Mouse (Mus musculus) C2C12 (cell line): ENCODE results near the gene Afm.

Experiments
- CEBPB ChIP-seq: IDR thresholded peaks from one replicate; pipeline ENCODE4 v1.6.1; 2011; ENCODE audit warnings: low read depth, mild to moderate bottlenecking, control low read depth, moderate library complexity
- CTCF ChIP-seq: IDR thresholded peaks from one replicate; pipeline ENCODE4 v1.5.1; 2011; ENCODE audit not compliant: control insufficient read depth, insufficient read depth, insufficient read length
- MAX ChIP-seq: IDR thresholded peaks from one replicate; pipeline ENCODE4 v1.6.1; 2011; ENCODE audit warnings: mild to moderate bottlenecking, control low read depth
- MYOG ChIP-seq: IDR thresholded peaks from one replicate; pipeline ENCODE4 v1.6.1; 2011; ENCODE audit not compliant: control insufficient read depth, insufficient read length; ENCODE audit errors: extremely low read depth
- USF1 ChIP-seq: IDR thresholded peaks from one replicate; pipeline ENCODE4 v1.6.1; 2011; ENCODE audit warnings: low read depth, mild to moderate bottlenecking, control low read depth, moderate library complexity

GRCm38 (mm10) chr5:90586511-90586910 lies 67.8 kb downstream of the Afm start:
- TF ChIP-seq CTCF, result no peak
- no peak for TF ChIP-seq CEBPB
- no peak for TF ChIP-seq USF1
- TF ChIP-seq MAX, result no peak
- TF ChIP-seq MYOG, result no peak
